9 mouse cellular contexts compared by ENCODE assay signal in genomic region chr11:30267036-30267891, GRCm38 (mm10). TPM values are rescaled to one million over a fixed set of nuclear protein-coding genes. Genes with fewer than 3 reads are reported as not detected.
A peak's percentile ranks its signal among the peaks of the same experiment; 100 is the strongest.
DNase-seq lines count a peak whose midpoint lies in the region; ATAC-seq and TF ChIP-seq lines count a peak whose summit lies in the region.
"Had no signal": no experiment of that assay in that cellular context is flagged by ENCODE, and none has a peak within 500 bp of the region (broad histone marks: within the 10 kb centered on the region; RNA-seq: fewer than 3 reads in every experiment).

No protein-coding gene starts in this region.

- ATAC-seq in limb, embryonic 13.5 days (ENCODE audit: low FRiP score, low read depth), result peak; percentile 72
- peak; percentile 76 for ATAC-seq in midbrain, embryonic 13.5 days
- ATAC-seq in stomach, embryonic 14.5 days (ENCODE audit: insufficient number of reproducible peaks, insufficient read depth, low FRiP score, low read depth), result peak; percentile 74

- TF ChIP-seq POLR2A in heart, adult 2 months (IDR thresholded peaks at IDR 0.05; ENCODE audit: insufficient read depth, low read depth, low read length), result no peak; the same call in 1 of the 2 replicates

- no peak for TF ChIP-seq CTCF in heart, adult 2 months (IDR thresholded peaks at IDR 0.05)

- H3K4me1 ChIP-seq in heart, adult 2 months (ENCODE audit: control insufficient read depth, insufficient read depth, low read length), result peaks cover 6% of the 10 kb centered on the region
- H3K4me1 ChIP-seq in limb, embryonic 13.5 days, result peaks cover 23% of the 10 kb centered on the region
- peaks cover 34% of the 10 kb centered on the region for H3K4me1 ChIP-seq in midbrain, embryonic 13.5 days (replicated peaks)
- 0 out of 2 replicates have a peak, but pooled peaks cover 9% of the 10 kb centered on the region for H3K4me1 ChIP-seq in stomach, embryonic 14.5 days (ENCODE audit: control insufficient read depth, insufficient read depth, low read length)

- H3K36me3 ChIP-seq in heart, adult 2 months (ENCODE audit: control insufficient read depth, insufficient read depth, low read length), result peaks cover 30% of the 10 kb centered on the region
- H3K36me3 ChIP-seq in limb, embryonic 13.5 days, result no peaks in the 10 kb centered on the region
- H3K36me3 ChIP-seq in midbrain, embryonic 13.5 days, result no peaks in the 10 kb centered on the region
- H3K36me3 ChIP-seq in stomach, embryonic 14.5 days (ENCODE audit: control insufficient read depth, insufficient read depth, low read length), result no peaks in the 10 kb centered on the region
- H3K36me3 ChIP-seq: G1E had no signal

- peak overlapping the region; percentile 99 for H3K9ac ChIP-seq in heart, adult 2 months (ENCODE audit: low read depth, low read length)
- peak overlapping the region; percentile 93 for H3K9ac ChIP-seq in limb, embryonic 13.5 days
- H3K9ac ChIP-seq in midbrain, embryonic 13.5 days (replicated peaks), result peak overlapping the region; percentile 98
- H3K9ac ChIP-seq in stomach, embryonic 14.5 days (replicated peaks; ENCODE audit: low read depth, low read length), result peak overlapping the region; percentile 70

- peaks cover 18% of the 10 kb centered on the region for H3K79me2 ChIP-seq in heart, adult 2 months (replicated peaks; ENCODE audit: control insufficient read depth, insufficient read depth, low read length)

- no peaks in the 10 kb centered on the region; the same call in 1 of the 2 replicates for H3K27me3 ChIP-seq in heart, adult 2 months (ENCODE audit: control insufficient read depth, insufficient read depth, low read length)
- no peaks in the 10 kb centered on the region for H3K27me3 ChIP-seq in limb, embryonic 13.5 days
- no peaks in the 10 kb centered on the region for H3K27me3 ChIP-seq in midbrain, embryonic 13.5 days
- H3K27me3 ChIP-seq in stomach, embryonic 14.5 days (ENCODE audit: control insufficient read depth, insufficient read depth, low read length), result no peaks in the 10 kb centered on the region

- peak overlapping the region; percentile 78 for H3K4me3 ChIP-seq in heart, adult 2 months
- H3K4me3 ChIP-seq in limb, embryonic 13.5 days, result peak overlapping the region; percentile 81
- peak overlapping the region; percentile 98 for H3K4me3 ChIP-seq in midbrain, embryonic 13.5 days (replicated peaks)
- H3K4me3 ChIP-seq in stomach, embryonic 14.5 days (ENCODE audit: low read depth, low read length), result peak overlapping the region; percentile 65

- WGBS in heart, adult 2 months, result under 1% methylated on average over 69 of the region's 69 CpGs
- under 1% methylated on average over 65 of the region's 69 CpGs for WGBS in limb, embryonic 13.5 days
- WGBS in midbrain, embryonic 13.5 days, result under 1% methylated on average over 69 of the region's 69 CpGs
- WGBS in stomach, embryonic 14.5 days, result under 1% methylated on average over 59 of the region's 69 CpGs

- H3K9me3 ChIP-seq in limb, embryonic 13.5 days, result no peaks in the 10 kb centered on the region
- H3K9me3 ChIP-seq in midbrain, embryonic 13.5 days, result no peaks in the 10 kb centered on the region
- H3K9me3 ChIP-seq in stomach, embryonic 14.5 days (ENCODE audit: control insufficient read depth, low read depth, low read length), result no peaks in the 10 kb centered on the region

- intact Hi-C loops in heart, adult 2 months (cut with DNase I), result loop anchor here (2.0 to 10.0 kb wide), 3 partner anchors 140 to 388 kb away; no protein-coding TSS in a partner anchor

- TF ChIP-seq EP300 in heart, adult 2 months (IDR thresholded peaks at IDR 0.05; ENCODE audit: insufficient read depth, low read depth, low read length), result no peak

- peak; percentile 45 for DNase-seq in ovary, postnatal 10 days (ENCODE audit: low spot score)
- DNase-seq in ovary, adult 18-20 months (ENCODE audit: low spot score), result no peak
- DNase-seq in embryo, embryonic 9.5 days (ENCODE audit: extremely low spot score), result peak; percentile 59
- peak; percentile 83 to 85 for DNase-seq in heart, adult 2 months
- peak; percentile 46 to 51 for DNase-seq in kidney, adult 8-10 months

- H3K27ac ChIP-seq in heart, adult 2 months, result peak overlapping the region; percentile 99
- peak overlapping the region; percentile 92 for H3K27ac ChIP-seq in limb, embryonic 13.5 days
- peak overlapping the region; percentile 97 for H3K27ac ChIP-seq in midbrain, embryonic 13.5 days
- H3K27ac ChIP-seq in stomach, embryonic 14.5 days (ENCODE audit: low read length), result peak overlapping the region; percentile 91

- peak overlapping the region; percentile 89 for H3K4me2 ChIP-seq in limb, embryonic 13.5 days (replicated peaks)
- H3K4me2 ChIP-seq in midbrain, embryonic 13.5 days (replicated peaks), result peak overlapping the region; percentile 78
- peak overlapping the region; percentile 75 for H3K4me2 ChIP-seq in stomach, embryonic 14.5 days (replicated peaks; ENCODE audit: low read depth, low read length)

RNA-seq across cellular contexts. Expression of gene Sptbn1, which starts 0.7 kb away (rescaled TPM):
- 100 to 1,000 TPM; 509 to 570 TPM for total RNA-seq in heart, adult 2 months (2021)
- polyA plus RNA-seq in heart, adult 2 months (2012; rRNA removed), result 169 and 246 TPM in 2 replicates
- 91.3 and 95.8 TPM in 2 replicates for polyA plus RNA-seq in limb, embryonic 13.5 days (2015; fragmentation: Nextera tagmentation; extraction: Ambion mirVana)
- polyA plus RNA-seq in midbrain, embryonic 13.5 days (2015; fragmentation: Nextera tagmentation; extraction: Ambion mirVana), result 121 and 136 TPM in 2 replicates
- polyA plus RNA-seq in stomach, embryonic 14.5 days (2014; fragmentation: Nextera tagmentation; extraction: Ambion mirVana), result 136 and 137 TPM in 2 replicates
